Mouse (Mus musculus) midbrain, embryonic 16.5 days (tissue): Measurements from ENCODE around the gene Gast. TPM values are rescaled to one million over a fixed set of nuclear protein-coding genes. Genes with fewer than 3 reads are reported as not detected.

Experiments used
- ATAC-seq: fragments of 200-750 bp; cut with Nextera tagmentation; 2 replicates; pipeline ENCODE4 v1.8.0; 2017; ENCODE audit warnings: moderate TSS enrichment
- H3K27ac ChIP-seq: fragments of 300-500 bp; sonication (generic); 2 replicates; pipeline ENCODE4 v1.5.1; 2014; ENCODE audit warnings: mild to moderate bottlenecking, low read length, mixed read lengths
- H3K27me3 ChIP-seq: fragments of 300-500 bp; sonication (generic); 2 replicates; pipeline ENCODE4 v1.6.1; 2014; ENCODE audit warnings: low read depth, low read length, mixed read lengths; ENCODE audit not compliant: control insufficient read depth, insufficient read depth
- H3K36me3 ChIP-seq: fragments of 300-500 bp; sonication (generic); 2 replicates; pipeline ENCODE4 v1.6.1; 2014; ENCODE audit warnings: mild to moderate bottlenecking, low read length, moderate library complexity, mixed read lengths; ENCODE audit not compliant: control insufficient read depth, insufficient read depth
- H3K4me1 ChIP-seq: fragments of 300-500 bp; sonication (generic); 2 replicates; pipeline ENCODE4 v1.6.1; 2014; ENCODE audit warnings: mild to moderate bottlenecking, low read length, mixed read lengths; ENCODE audit not compliant: control insufficient read depth, insufficient read depth
- H3K4me2 ChIP-seq: fragments of 300-500 bp; sonication (generic); 2 replicates; pipeline ENCODE4 v1.6.1; 2014; ENCODE audit warnings: mild to moderate bottlenecking, low read length, mixed read lengths
- H3K4me3 ChIP-seq: fragments of 300-500 bp; sonication (generic); 2 replicates; pipeline ENCODE4 v1.5.1; 2014; ENCODE audit warnings: low read depth, mild to moderate bottlenecking, low read length, moderate library complexity, mixed read lengths
- H3K9ac ChIP-seq: fragments of 300-500 bp; sonication (generic); 2 replicates; pipeline ENCODE4 v1.6.1; 2014; ENCODE audit warnings: low read depth, low read length, mixed read lengths
- H3K9me3 ChIP-seq: fragments of 300-500 bp; sonication (generic); replicated peaks from 2 replicates; pipeline ENCODE4 v1.6.1; 2014; ENCODE audit warnings: mild to moderate bottlenecking, low read length, mixed read lengths; ENCODE audit not compliant: control insufficient read depth, poor library complexity, severe bottlenecking
- WGBS: fragments of 180-500 bp; shearing (Covaris S2); extraction: QIAGEN DNeasy Blood & Tissue Kit; methylation state at CpG from one replicate; pipeline ENCODE4 v1.1.7; 2014; 5-methylcytosine and 5-hydroxymethylcytosine counted together
- polyA plus RNA-seq: library from polyadenylated mRNA; unstranded; fragments of >200 nt; fragmentation: Nextera tagmentation; extraction: Ambion mirVana; gene quantifications from 2 replicates; pipeline ENCODE4 v1.2.1, GENCODE M21; 2015

Gene Gast
- polyA plus RNA-seq, 1 experiment from 2014 or later, result 0.46 TPM

DNA sequence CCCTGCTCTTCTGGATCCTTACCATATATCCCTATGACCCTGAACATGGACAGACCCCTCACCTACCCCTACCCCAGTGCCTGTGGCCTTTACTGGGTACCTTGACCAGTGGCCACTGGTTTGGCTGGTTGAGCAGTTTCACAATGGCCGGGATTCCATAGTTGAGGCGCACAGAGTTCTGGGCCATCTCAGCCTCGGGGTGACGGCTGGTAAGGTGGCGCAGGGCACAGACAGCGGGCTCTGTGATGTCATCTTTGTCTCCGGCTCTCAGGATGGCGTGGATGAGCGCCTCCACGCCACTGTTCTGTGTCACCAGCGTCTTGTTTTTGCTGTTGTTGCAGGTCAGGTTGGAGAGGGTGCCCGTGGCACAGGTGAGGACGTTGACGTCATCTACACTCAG, 43.8 kb downstream of the Gast start:
- Histone ChIP-seq H3K27ac (no peak overlapping the region), H3K4me1 (no peaks in the 10 kb centered on the region), H3K4me2 (no peak overlapping the region), H3K9ac (no peak overlapping the region), H3K36me3 (peaks cover 70% of the 10 kb centered on the region), H3K27me3 (no peaks in the 10 kb centered on the region), H3K4me3 (no peak overlapping the region), H3K9me3 (no peaks in the 10 kb centered on the region)
- ATAC-seq, result no peak
- 95% methylated on average over 14 of the region's 14 CpGs for WGBS

- Histone ChIP-seq H3K27ac (no peak overlapping the region), H3K4me3 (no peak overlapping the region), H3K4me2 (no peak overlapping the region), H3K36me3 (peaks cover 70% of the 10 kb centered on the region), H3K9me3 (no peaks in the 10 kb centered on the region), H3K27me3 (no peaks in the 10 kb centered on the region), H3K9ac (no peak overlapping the region), H3K4me1 (no peaks in the 10 kb centered on the region)
- ATAC-seq, result no peak
- 88% methylated on average over 5 of the region's 5 CpGs for WGBS
Measured at GRCm38 (mm10) chr11:100378446-100378845, 44.2 kb downstream of the Gast start.

DNA sequence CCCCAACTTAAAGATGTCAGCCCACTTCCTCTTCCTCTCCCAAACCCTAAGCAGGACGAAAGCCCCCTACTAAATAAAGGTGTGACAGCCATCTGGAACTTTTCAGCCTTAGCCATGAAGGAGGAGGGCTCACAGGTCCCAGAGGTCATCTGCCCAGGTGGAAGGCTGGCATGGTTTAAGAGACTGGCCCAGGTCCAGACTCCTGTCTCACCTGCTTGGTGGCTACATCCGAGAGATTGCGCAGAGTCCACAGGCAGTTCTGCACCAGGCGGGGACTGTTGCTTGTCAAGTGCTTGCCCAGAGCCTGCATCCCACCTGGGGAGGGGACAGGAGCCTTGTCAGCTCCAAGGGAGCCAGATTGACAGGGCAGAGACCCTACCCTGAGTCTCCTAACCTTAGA, 45.1 kb downstream of the Gast start:
- WGBS, result 94% methylated on average over 4 of the region's 4 CpGs
- Histone ChIP-seq H3K36me3 (peaks cover 65% of the 10 kb centered on the region), H3K27me3 (no peaks in the 10 kb centered on the region)

DNA sequence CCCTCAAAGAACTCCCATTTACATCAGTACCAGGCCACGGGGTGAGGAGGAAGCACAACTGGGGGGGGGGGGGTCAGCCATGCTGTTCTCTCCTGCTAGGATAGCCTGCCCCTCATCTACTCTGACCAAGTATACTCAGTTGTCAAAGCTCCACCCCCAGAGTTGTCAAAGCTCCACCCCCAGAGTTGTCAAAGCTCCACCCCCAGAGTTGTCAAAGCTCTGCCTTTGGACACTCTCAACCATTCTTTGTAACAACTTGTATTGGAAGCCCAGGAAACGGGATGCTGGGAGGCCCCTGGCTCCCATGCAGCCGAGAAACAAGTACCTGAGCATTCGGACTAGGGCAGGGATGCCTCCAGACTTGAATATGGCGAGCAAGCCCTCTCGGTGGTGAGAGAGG, 48.5 kb downstream of the Gast start:
- WGBS, result 75% methylated on average over 6 of the region's 6 CpGs
- H3K4me2 ChIP-seq, result no peak overlapping the region
- no peak overlapping the region for H3K4me3 ChIP-seq
- no peak overlapping the region for H3K9ac ChIP-seq
- H3K4me1 ChIP-seq, result no peaks in the 10 kb centered on the region
- ATAC-seq, result no peak
- no peaks in the 10 kb centered on the region for H3K9me3 ChIP-seq
- no peaks in the 10 kb centered on the region for H3K27me3 ChIP-seq
- H3K27ac ChIP-seq, result no peak overlapping the region
- H3K36me3 ChIP-seq, result peaks cover 58% of the 10 kb centered on the region

More for the DNA sequence above, 45.1 kb downstream of the Gast start:
- Histone ChIP-seq H3K27ac (no peak overlapping the region), H3K9me3 (no peaks in the 10 kb centered on the region), H3K4me1 (no peaks in the 10 kb centered on the region), H3K9ac (no peak overlapping the region), H3K4me3 (no peak overlapping the region), H3K4me2 (no peak overlapping the region)
- no peak for ATAC-seq

GRCm38 (mm10) chr11:100385016-100385415, 50.8 kb downstream of the Gast start:
- H3K4me1 ChIP-seq, result no peaks in the 10 kb centered on the region; the same call in 1 of the 2 replicates
- H3K36me3 ChIP-seq, result peaks cover 41% of the 10 kb centered on the region
- H3K4me2 ChIP-seq, result no peak overlapping the region
- H3K27ac ChIP-seq, result no peak overlapping the region
- H3K9ac ChIP-seq, result no peak overlapping the region
- no peak for ATAC-seq
- H3K9me3 ChIP-seq, result no peaks in the 10 kb centered on the region
- no peak overlapping the region for H3K4me3 ChIP-seq
- WGBS, result 82% methylated on average over 3 of the region's 3 CpGs
- H3K27me3 ChIP-seq, result no peaks in the 10 kb centered on the region

- no peak overlapping the region for H3K4me2 ChIP-seq
- no peak overlapping the region for H3K9ac ChIP-seq
- peaks cover 32% of the 10 kb centered on the region for H3K36me3 ChIP-seq
- 50% methylated on average over 5 of the region's 5 CpGs for WGBS
- no peak overlapping the region for H3K4me3 ChIP-seq
- H3K27ac ChIP-seq, result no peak overlapping the region
- H3K4me1 ChIP-seq, result no peaks in the 10 kb centered on the region; the same call in 1 of the 2 replicates
- H3K27me3 ChIP-seq, result no peaks in the 10 kb centered on the region
- H3K9me3 ChIP-seq, result no peaks in the 10 kb centered on the region
- no peak for ATAC-seq
Measured at GRCm38 (mm10) chr11:100386586-100386985, 52.4 kb downstream of the Gast start.

Other genes starting within 250 kb of the Gast start
- gene Krt32, start 246.2 kb upstream of the Gast start, polyA plus RNA-seq, result not detected in 2 replicates
- not detected in 2 replicates for gene Krt35, start 238.2 kb upstream of the Gast start, polyA plus RNA-seq
- not detected in 2 replicates for gene Krt36, start 228.8 kb upstream of the Gast start, polyA plus RNA-seq
- 0.11 TPM in 1 of 2 replicates, not detected in the other for gene Krt13, start 212.8 kb upstream of the Gast start, polyA plus RNA-seq
- 0.31 and 0.40 TPM in 2 replicates for gene Krt15, start 198.5 kb upstream of the Gast start, polyA plus RNA-seq
- 2.9 and 3.4 TPM in 2 replicates for gene Krt19, start 185.7 kb upstream of the Gast start, polyA plus RNA-seq
- not detected in 2 replicates for gene Krt9, start 141.2 kb upstream of the Gast start, polyA plus RNA-seq
- gene Krt14, start 126.9 kb upstream of the Gast start, polyA plus RNA-seq, result 0.19 and 0.28 TPM in 2 replicates
- not detected in 2 replicates for gene Krt16, start 85.5 kb upstream of the Gast start, polyA plus RNA-seq
- 0.50 TPM in 1 of 2 replicates, not detected in the other for gene Krt17, start 73.4 kb upstream of the Gast start, polyA plus RNA-seq
- 0.20 TPM in 1 of 2 replicates, not detected in the other for gene Krt42, start 64.5 kb upstream of the Gast start, polyA plus RNA-seq
- gene Eif1, start 14.5 kb upstream of the Gast start, polyA plus RNA-seq, result 1,185 and 1,247 TPM in 2 replicates
- gene Hap1, start 21.7 kb downstream of the Gast start, polyA plus RNA-seq, result 417 and 440 TPM in 2 replicates
- 99.7 and 109 TPM in 2 replicates for gene Jup, start 63.4 kb downstream of the Gast start, polyA plus RNA-seq
- gene P3h4, start 80.4 kb downstream of the Gast start, polyA plus RNA-seq, result 20.7 and 20.8 TPM in 2 replicates
- 19.3 and 19.6 TPM in 2 replicates for gene Fkbp10, start 81.3 kb downstream of the Gast start, polyA plus RNA-seq
- 109 and 122 TPM in 2 replicates for gene Nt5c3b, start 107.4 kb downstream of the Gast start, polyA plus RNA-seq
- 0.70 and 0.73 TPM in 2 replicates for gene Klhl10, start 107.5 kb downstream of the Gast start, polyA plus RNA-seq
- 10.3 and 11.0 TPM in 2 replicates for gene Klhl11, start 138.3 kb downstream of the Gast start, polyA plus RNA-seq
- gene Acly, start 193.6 kb downstream of the Gast start, polyA plus RNA-seq, result 218 and 229 TPM in 2 replicates
- gene Ttc25, start 211.2 kb downstream of the Gast start, polyA plus RNA-seq, result 2.9 and 3.5 TPM in 2 replicates
- 46.5 and 57.8 TPM in 2 replicates for gene Cnp, start 240.5 kb downstream of the Gast start, polyA plus RNA-seq